ENCODE assay signal across 11 mouse cellular contexts in the genomic region with DNA sequence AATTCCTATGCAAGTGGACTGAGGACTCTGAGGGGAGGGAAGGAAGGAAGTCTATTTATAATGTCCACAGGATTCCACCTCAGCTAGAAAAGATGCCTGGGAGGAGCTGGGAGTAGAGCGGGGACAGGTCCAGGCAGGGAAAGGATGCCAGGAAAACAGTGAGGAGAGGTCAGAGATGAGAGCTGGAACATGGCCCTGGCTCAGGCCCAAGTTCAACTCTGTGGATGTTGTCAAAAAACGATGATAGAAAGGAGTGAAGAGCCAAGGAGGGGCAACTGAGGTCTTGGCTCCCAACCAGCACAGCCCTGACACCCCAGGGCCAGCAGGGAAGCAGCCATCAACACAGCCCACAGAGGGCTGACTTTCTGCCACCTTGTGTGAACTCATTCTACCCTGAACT. TPM values are rescaled to one million over a fixed set of nuclear protein-coding genes. Genes with fewer than 3 reads are reported as not detected.
DNase-seq lines count a peak whose midpoint lies in the region; ATAC-seq and TF ChIP-seq lines count a peak whose summit lies in the region.
"Had no signal": no experiment of that assay in that cellular context is flagged by ENCODE, and none has a peak within 500 bp of the region (broad histone marks: within the 10 kb centered on the region; RNA-seq: fewer than 3 reads in every experiment).

No protein-coding gene starts in this region.

- no peak overlapping the region for H3K4me3 ChIP-seq in kidney, embryonic 16.5 days (ENCODE audit: low read length)
- no peak overlapping the region for H3K4me3 ChIP-seq in midbrain, postnatal 0 days (ENCODE audit: low read depth, low read length)
- H3K4me3 ChIP-seq: limb, embryonic 15.5 days; neural tube, embryonic 13.5 days had no signal

- no peaks in the 10 kb centered on the region for H3K9me3 ChIP-seq in kidney, embryonic 16.5 days (ENCODE audit: low read length)
- H3K9me3 ChIP-seq in midbrain, postnatal 0 days (ENCODE audit: low read length), result no peaks in the 10 kb centered on the region
- H3K9me3 ChIP-seq: limb, embryonic 15.5 days; neural tube, embryonic 13.5 days had no signal

- no peak overlapping the region for H3K4me2 ChIP-seq in kidney, embryonic 16.5 days (replicated peaks; ENCODE audit: low read depth, low read length)
- H3K4me2 ChIP-seq in midbrain, postnatal 0 days (ENCODE audit: low read depth, low read length, poor library complexity, severe bottlenecking), result no peak overlapping the region
- H3K4me2 ChIP-seq: limb, embryonic 15.5 days; neural tube, embryonic 13.5 days had no signal

- H3K9ac ChIP-seq in kidney, embryonic 16.5 days (replicated peaks; ENCODE audit: low read length), result no peak overlapping the region
- H3K9ac ChIP-seq in midbrain, postnatal 0 days (replicated peaks; ENCODE audit: low read length, poor library complexity, severe bottlenecking), result no peak overlapping the region
- H3K9ac ChIP-seq: limb, embryonic 15.5 days; neural tube, embryonic 13.5 days had no signal

- TF ChIP-seq CTCF in midbrain, postnatal 0 days (IDR thresholded peaks at IDR 0.05), result no peak

- H3K36me3 ChIP-seq in kidney, embryonic 16.5 days (ENCODE audit: insufficient read depth, low read length), result peaks cover 43% of the 10 kb centered on the region
- H3K36me3 ChIP-seq in midbrain, postnatal 0 days (ENCODE audit: insufficient read depth, low read length), result peaks cover 56% of the 10 kb centered on the region

- DNase-seq in urinary bladder, postnatal 14 days (ENCODE audit: low spot score), result peak; percentile 48
- DNase-seq in urinary bladder, adult 18-20 months (ENCODE audit: low spot score in 2 of 2), result no peak
- DNase-seq in heart, adult 9 months (ENCODE audit: low spot score in 2 of 2), result peak; percentile 73 to 77
- no peak for DNase-seq in T-cell, adult 2 months (ENCODE audit: low spot score)
- DNase-seq in midbrain, postnatal 0 days (ENCODE audit: low spot score), result no peak

- WGBS in kidney, embryonic 16.5 days, result 40% methylated on average over 2 of the region's 2 CpGs
- WGBS in midbrain, postnatal 0 days, result 81% methylated on average over 2 of the region's 2 CpGs

- ATAC-seq in kidney, embryonic 16.5 days (ENCODE audit: low FRiP score, low TSS enrichment), result no peak
- no peak for ATAC-seq in midbrain, postnatal 0 days (ENCODE audit: low FRiP score)
- no peak for ATAC-seq in granulocyte monocyte progenitor cell, adult 5-6 weeks (replicated peaks; ENCODE audit: poor library complexity, severe bottlenecking)

- peak overlapping the region; percentile 49 for H3K27ac ChIP-seq in kidney, embryonic 16.5 days (ENCODE audit: low read length)
- no peak overlapping the region for H3K27ac ChIP-seq in midbrain, postnatal 0 days (ENCODE audit: low read depth, low read length)
- H3K27ac ChIP-seq: limb, embryonic 15.5 days; neural tube, embryonic 13.5 days had no signal

- H3K4me1 ChIP-seq in kidney, embryonic 16.5 days (ENCODE audit: insufficient read depth, low read length), result no peaks in the 10 kb centered on the region
- H3K4me1 ChIP-seq in midbrain, postnatal 0 days (ENCODE audit: insufficient read depth, low read length), result no peaks in the 10 kb centered on the region
- H3K4me1 ChIP-seq: neural tube, embryonic 13.5 days had no signal

- no peaks in the 10 kb centered on the region for H3K27me3 ChIP-seq in kidney, embryonic 16.5 days (ENCODE audit: insufficient read depth, low read length)
- no peaks in the 10 kb centered on the region for H3K27me3 ChIP-seq in midbrain, postnatal 0 days (ENCODE audit: insufficient read depth, low read length)
- H3K27me3 ChIP-seq: limb, embryonic 15.5 days; neural tube, embryonic 13.5 days had no signal

RNA-seq across cellular contexts. Expression of gene Spryd3, which starts 9.7 kb away (rescaled TPM):
- 19.0 and 22.4 TPM in 2 replicates for polyA plus RNA-seq in kidney, embryonic 16.5 days (2015; fragmentation: Nextera tagmentation; extraction: Ambion mirVana)
- total RNA-seq in midbrain, postnatal 0 days (2014; rRNA removed), result 120 and 134 TPM in 2 replicates
- 118 and 120 TPM in 2 replicates for polyA plus RNA-seq in midbrain, postnatal 0 days (2015; fragmentation: Nextera tagmentation; extraction: Ambion mirVana)
- 10.9 and 12.6 TPM in 2 replicates for total RNA-seq in granulocyte monocyte progenitor cell, adult 5-6 weeks (2014; fragmentation: Nextera tagmentation)
- 13.2 and 24.2 TPM in 2 replicates for total RNA-seq in granulocyte monocyte progenitor cell, adult 5-6 weeks (2017)

RNA-seq across cellular contexts. Expression of gene Igfbp6, which starts 17.9 kb away (rescaled TPM):
- polyA plus RNA-seq in kidney, embryonic 16.5 days (2015; fragmentation: Nextera tagmentation; extraction: Ambion mirVana), result 33.0 and 33.9 TPM in 2 replicates
- total RNA-seq in midbrain, postnatal 0 days (2014; rRNA removed), result 11.9 and 13.6 TPM in 2 replicates
- 9.9 and 12.7 TPM in 2 replicates for polyA plus RNA-seq in midbrain, postnatal 0 days (2015; fragmentation: Nextera tagmentation; extraction: Ambion mirVana)
- total RNA-seq in granulocyte monocyte progenitor cell, adult 5-6 weeks (2014; fragmentation: Nextera tagmentation), result not detected in 2 replicates
- not detected in 2 replicates for total RNA-seq in granulocyte monocyte progenitor cell, adult 5-6 weeks (2017)
- polyA plus RNA-seq: embryonic facial prominence, embryonic 11.5 days had no signal

RNA-seq across cellular contexts. Expression of gene Soat2, which starts 24.0 kb away (rescaled TPM):
- polyA plus RNA-seq in kidney, embryonic 16.5 days (2015; fragmentation: Nextera tagmentation; extraction: Ambion mirVana), result 0.40 and 0.41 TPM in 2 replicates
- 0.61 TPM in 1 of 2 replicates, not detected in the other for total RNA-seq in midbrain, postnatal 0 days (2014; rRNA removed)
- 0.06 and 0.12 TPM in 2 replicates for polyA plus RNA-seq in midbrain, postnatal 0 days (2015; fragmentation: Nextera tagmentation; extraction: Ambion mirVana)
- 0.85 and 0.97 TPM in 2 replicates for total RNA-seq in granulocyte monocyte progenitor cell, adult 5-6 weeks (2014; fragmentation: Nextera tagmentation)
- total RNA-seq in granulocyte monocyte progenitor cell, adult 5-6 weeks (2017), result 0.15 and 0.56 TPM in 2 replicates
- total RNA-seq: heart, postnatal 36 days had no signal
- polyA plus RNA-seq: embryonic facial prominence, embryonic 11.5 days had no signal

RNA-seq across cellular contexts. Expression of gene Tns2, which starts 26.1 kb away (rescaled TPM):
- polyA plus RNA-seq in kidney, embryonic 16.5 days (2015; fragmentation: Nextera tagmentation; extraction: Ambion mirVana), result 51.2 and 56.3 TPM in 2 replicates
- 18.1 and 20.4 TPM in 2 replicates for total RNA-seq in midbrain, postnatal 0 days (2014; rRNA removed)
- 5.1 and 6.3 TPM in 2 replicates for polyA plus RNA-seq in midbrain, postnatal 0 days (2015; fragmentation: Nextera tagmentation; extraction: Ambion mirVana)
- total RNA-seq in granulocyte monocyte progenitor cell, adult 5-6 weeks (2014; fragmentation: Nextera tagmentation), result 0.17 TPM in 1 of 2 replicates, not detected in the other
- not detected in 2 replicates for total RNA-seq in granulocyte monocyte progenitor cell, adult 5-6 weeks (2017)

RNA-seq across cellular contexts. Expression of gene Eif4b, which starts 52.7 kb away (rescaled TPM):
- polyA plus RNA-seq in kidney, embryonic 16.5 days (2015; fragmentation: Nextera tagmentation; extraction: Ambion mirVana), result 137 and 140 TPM in 2 replicates
- 161 and 169 TPM in 2 replicates for total RNA-seq in midbrain, postnatal 0 days (2014; rRNA removed)
- polyA plus RNA-seq in midbrain, postnatal 0 days (2015; fragmentation: Nextera tagmentation; extraction: Ambion mirVana), result 65.8 and 68.2 TPM in 2 replicates
- 244 and 264 TPM in 2 replicates for total RNA-seq in granulocyte monocyte progenitor cell, adult 5-6 weeks (2014; fragmentation: Nextera tagmentation)
- 450 TPM in 2 replicates for total RNA-seq in granulocyte monocyte progenitor cell, adult 5-6 weeks (2017)

Comparison
In these comparisons a context has a peak if more than half of its experiments do, and no peak if none do; other contexts are left out.
1. DNase-seq: peak in urinary bladder, postnatal 14 days (single experiment) and heart, adult 9 months (2 of 2); none in urinary bladder, adult 18-20 months (0 of 2), T-cell, adult 2 months (single experiment) and midbrain, postnatal 0 days (single experiment).
2. RNA of gene Igfbp6, which starts 17.9 kb away (total RNA-seq): 11.9 to 13.6 TPM in midbrain, postnatal 0 days; not detected in granulocyte monocyte progenitor cell, adult 5-6 weeks; every median in the first group is over 10 times any median in the second.